Mouse (Mus musculus): ENCODE data around the gene Dhx37. TPM values are rescaled to one million over a fixed set of nuclear protein-coding genes. Genes with fewer than 3 reads are reported as not detected.

The Dhx37 gene
- polyA plus RNA-seq, 1 experiment from 2014 or later = 3.3 TPM

- H3K36me3 ChIP-seq (replicated peaks; ENCODE audit: insufficient read depth, low read length) = no peaks in the 10 kb centered on the region
- ATAC-seq (no peak), DNase-seq (no peak)
- 59% methylated on average over 7 of the region's 7 CpGs for WGBS (ENCODE audit: insufficient replicate concordance)
- peak overlapping the region; percentile 99 for H3K4me2 ChIP-seq (ENCODE audit: low read depth, low read length)
- peak overlapping the region; percentile 81 for H3K9ac ChIP-seq (replicated peaks)
- no peaks in the 10 kb centered on the region for H3K9me3 ChIP-seq (ENCODE audit: low read length)
- H3K27ac ChIP-seq (ENCODE audit: low read depth) = no peak overlapping the region
- H3K27me3 ChIP-seq (ENCODE audit: insufficient read depth, low read length) = no peaks in the 10 kb centered on the region
- peak overlapping the region; percentile 85 for H3K4me3 ChIP-seq (ENCODE audit: low read depth, low read length)
- TF ChIP-seq CTCF (IDR thresholded peaks at IDR 0.05; ENCODE audit: low read depth) = no peak
- no peak for TF ChIP-seq EP300 (IDR thresholded peaks at IDR 0.05; ENCODE audit: low read depth)
- peaks cover 31% of the 10 kb centered on the region for H3K4me1 ChIP-seq (ENCODE audit: insufficient read depth)
Observed at GRCm38 (mm10) chr5:125476799-125477198, 42.9 kb upstream of the Dhx37 start.

DNA sequence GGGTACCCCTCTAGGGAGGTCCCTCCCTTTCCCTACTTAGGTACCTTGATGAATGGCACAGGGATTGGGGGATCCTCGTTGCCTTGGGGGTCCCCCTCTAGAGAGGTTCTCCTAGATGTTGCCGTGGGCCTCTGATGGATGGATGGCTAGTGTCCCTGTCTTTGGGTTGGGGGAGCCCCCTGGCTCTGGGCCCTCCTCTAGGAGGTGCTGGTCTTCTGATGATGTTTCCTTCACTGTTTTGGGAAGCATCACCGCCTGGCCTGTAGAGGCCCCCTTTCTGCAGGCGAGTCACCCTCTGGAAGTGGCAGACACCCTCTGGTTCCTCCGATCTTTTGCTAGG, 42.3 kb upstream of the Dhx37 start:
- 0 out of 2 replicates have a peak, but pooled peaks have one; percentile 12 for TF ChIP-seq CTCF (IDR thresholded peaks at IDR 0.05; ENCODE audit: low read depth)
- TF ChIP-seq EP300 (IDR thresholded peaks at IDR 0.05; ENCODE audit: low read depth) = no peak
- no peak for ATAC-seq
- DNase-seq = no peak
- Histone ChIP-seq H3K4me2 (ENCODE audit: low read depth, low read length) (peak overlapping the region; percentile 99), H3K36me3 (replicated peaks; ENCODE audit: insufficient read depth, low read length) (no peaks in the 10 kb centered on the region), H3K9ac (replicated peaks) (peak overlapping the region; percentile 81), H3K27ac (ENCODE audit: low read depth) (peak overlapping the region; percentile 73), H3K4me1 (ENCODE audit: insufficient read depth) (peaks cover 31% of the 10 kb centered on the region), H3K9me3 (ENCODE audit: low read length) (no peaks in the 10 kb centered on the region), H3K4me3 (ENCODE audit: low read depth, low read length) (peak overlapping the region; percentile 85), H3K27me3 (ENCODE audit: insufficient read depth, low read length) (no peaks in the 10 kb centered on the region)
- 23% methylated on average over 5 of the region's 5 CpGs for WGBS (ENCODE audit: insufficient replicate concordance)

- no peaks in the 10 kb centered on the region for H3K27me3 ChIP-seq (ENCODE audit: insufficient read depth, low read length)
- peaks cover 29% of the 10 kb centered on the region for H3K4me1 ChIP-seq (ENCODE audit: insufficient read depth)
- TF ChIP-seq CTCF (IDR thresholded peaks at IDR 0.05; ENCODE audit: low read depth) (no peak), EP300 (IDR thresholded peaks at IDR 0.05; ENCODE audit: low read depth) (peak; percentile 79; the same call in 1 of the 2 replicates)
- peak within 1 kb of the TSS; percentile 99 for H3K4me2 ChIP-seq (ENCODE audit: low read depth, low read length)
- ATAC-seq = peak; percentile 95
- peak within 1 kb of the TSS; percentile 85 for H3K4me3 ChIP-seq (ENCODE audit: low read depth, low read length)
- WGBS (ENCODE audit: insufficient replicate concordance) = under 1% methylated on average over 60 of the region's 60 CpGs
- H3K36me3 ChIP-seq (replicated peaks; ENCODE audit: insufficient read depth, low read length) = no peaks in the 10 kb centered on the region
- H3K27ac ChIP-seq (ENCODE audit: low read depth) = peak within 1 kb of the TSS; percentile 88
- H3K9me3 ChIP-seq (ENCODE audit: low read length) = no peaks in the 10 kb centered on the region
- peak; percentile 99 for DNase-seq
- H3K9ac ChIP-seq (replicated peaks) = peak within 1 kb of the TSS; percentile 81
Observed at GRCm38 (mm10) chr5:125475601-125476285, 41.8 kb upstream of the Dhx37 start, which contains the start of gene Aacs. Aacs (plus strand) TSS chr5:125475814.

GRCm38 (mm10) chr5:125475030-125475429, 41.1 kb upstream of the Dhx37 start:
- peak overlapping the region; percentile 88 for H3K27ac ChIP-seq (ENCODE audit: low read depth)
- H3K36me3 ChIP-seq (replicated peaks; ENCODE audit: insufficient read depth, low read length) = no peaks in the 10 kb centered on the region
- peak overlapping the region; percentile 99 for H3K4me2 ChIP-seq (ENCODE audit: low read depth, low read length)
- H3K27me3 ChIP-seq (ENCODE audit: insufficient read depth, low read length) = no peaks in the 10 kb centered on the region
- H3K9me3 ChIP-seq (ENCODE audit: low read length) = no peaks in the 10 kb centered on the region
- TF ChIP-seq EP300 (IDR thresholded peaks at IDR 0.05; ENCODE audit: low read depth) (no peak), CTCF (IDR thresholded peaks at IDR 0.05; ENCODE audit: low read depth) (no peak)
- no peak for DNase-seq
- peaks cover 28% of the 10 kb centered on the region for H3K4me1 ChIP-seq (ENCODE audit: insufficient read depth)
- H3K4me3 ChIP-seq (ENCODE audit: low read depth, low read length) = peak overlapping the region; percentile 85
- no peak overlapping the region; the same call in 1 of the 2 replicates for H3K9ac ChIP-seq (replicated peaks)
- WGBS (ENCODE audit: insufficient replicate concordance) = 59% methylated on average over 12 of the region's 12 CpGs
- ATAC-seq = peak; percentile 9

DNA sequence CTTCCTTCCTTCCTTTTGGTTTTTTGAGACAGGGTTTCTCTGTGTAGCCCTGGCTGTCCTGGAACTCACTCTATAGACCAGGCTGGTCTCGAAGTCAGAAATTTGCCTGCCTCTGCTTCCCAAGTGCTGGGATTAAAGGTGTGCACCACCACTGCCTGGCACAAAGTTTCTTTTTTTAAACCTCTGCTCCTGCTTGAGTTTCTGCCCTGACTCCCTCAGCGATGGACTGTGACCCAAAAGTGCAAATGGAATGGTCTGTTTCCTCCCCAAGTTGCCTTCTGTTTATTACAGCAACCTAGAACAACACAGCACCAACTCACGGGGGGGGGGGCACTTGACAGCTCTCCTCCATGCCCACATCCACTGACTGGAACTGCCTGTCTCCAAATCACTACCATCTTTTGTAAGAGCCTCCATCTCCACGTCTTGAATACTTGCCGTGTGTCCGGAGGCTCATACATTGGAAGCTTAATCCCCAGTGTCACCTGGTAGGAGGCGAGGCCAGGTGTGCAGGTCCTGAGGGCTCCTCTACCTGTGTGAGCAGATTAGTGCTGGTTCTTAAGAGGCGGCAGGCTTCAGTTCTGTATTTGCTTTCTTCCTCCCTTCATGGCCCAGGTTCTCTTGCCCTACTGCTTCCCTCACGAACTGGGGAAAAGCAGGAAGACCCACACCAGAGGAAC, 39.0 kb upstream of the Dhx37 start:
- no peak overlapping the region for H3K9ac ChIP-seq (replicated peaks)
- TF ChIP-seq CTCF (IDR thresholded peaks at IDR 0.05; ENCODE audit: low read depth) (no peak), EP300 (IDR thresholded peaks at IDR 0.05; ENCODE audit: low read depth) (no peak)
- no peak overlapping the region for H3K27ac ChIP-seq (ENCODE audit: low read depth)
- H3K4me1 ChIP-seq (ENCODE audit: insufficient read depth) = peaks cover 23% of the 10 kb centered on the region
- DNase-seq = no peak
- 75% methylated on average over 9 of the region's 9 CpGs for WGBS (ENCODE audit: insufficient replicate concordance)
- no peaks in the 10 kb centered on the region for H3K9me3 ChIP-seq (ENCODE audit: low read length)
- H3K36me3 ChIP-seq (replicated peaks; ENCODE audit: insufficient read depth, low read length) = no peaks in the 10 kb centered on the region
- H3K27me3 ChIP-seq (ENCODE audit: insufficient read depth, low read length) = no peaks in the 10 kb centered on the region
- no peak for ATAC-seq
- no peak overlapping the region for H3K4me2 ChIP-seq (ENCODE audit: low read depth, low read length)
- H3K4me3 ChIP-seq (ENCODE audit: low read depth, low read length) = no peak overlapping the region

GRCm38 (mm10) chr5:125470713-125471112, 36.8 kb upstream of the Dhx37 start:
- WGBS (ENCODE audit: insufficient replicate concordance) = 89% methylated on average over 4 of the region's 4 CpGs
- Histone ChIP-seq H3K4me1 (ENCODE audit: insufficient read depth) (peaks cover 5% of the 10 kb centered on the region; the same call in 1 of the 2 replicates), H3K4me2 (ENCODE audit: low read depth, low read length) (no peak overlapping the region), H3K27me3 (ENCODE audit: insufficient read depth, low read length) (no peaks in the 10 kb centered on the region), H3K9me3 (ENCODE audit: low read length) (no peaks in the 10 kb centered on the region), H3K4me3 (ENCODE audit: low read depth, low read length) (no peak overlapping the region), H3K36me3 (replicated peaks; ENCODE audit: insufficient read depth, low read length) (no peaks in the 10 kb centered on the region), H3K27ac (ENCODE audit: low read depth) (no peak overlapping the region), H3K9ac (replicated peaks) (no peak overlapping the region)
- DNase-seq (no peak), ATAC-seq (no peak)
- TF ChIP-seq EP300 (IDR thresholded peaks at IDR 0.05; ENCODE audit: low read depth) = no peak

All from liver, postnatal 0 days (tissue).